Mouse (Mus musculus) heart, adult 2 months (tissue): ENCODE data around the gene Gp1ba. TPM values are rescaled to one million over a fixed set of nuclear protein-coding genes. Genes with fewer than 3 reads are reported as not detected.

ENCODE experiments used
- DNase-seq, 2 experiments: peaks; one replicate each; pipeline ENCODE4 v3.0.0; 2021
- H3K27ac ChIP-seq: fragments of 200-600 bp; 2 replicates; pipeline ENCODE4 v1.8.1; 2022
- H3K27me3 ChIP-seq: fragments of 200-500 bp; 2 replicates; pipeline ENCODE4 v1.6.1; 2012; ENCODE audit warnings: mild to moderate bottlenecking, low read length, inconsistent platforms, mixed read lengths; ENCODE audit not compliant: control insufficient read depth, insufficient read depth
- H3K36me3 ChIP-seq: fragments of 200-500 bp; 2 replicates; pipeline ENCODE4 v1.6.1; 2012; ENCODE audit warnings: low read length, inconsistent platforms; ENCODE audit not compliant: control insufficient read depth, insufficient read depth
- H3K4me1 ChIP-seq: fragments of 200-500 bp; 2 replicates; pipeline ENCODE4 v1.6.1; 2011; ENCODE audit warnings: low read length; ENCODE audit not compliant: control insufficient read depth, insufficient read depth
- H3K4me3 ChIP-seq: fragments of 200-600 bp; 2 replicates; pipeline ENCODE4 v1.8.1; 2022
- H3K79me2 ChIP-seq: fragments of 200-500 bp; replicated peaks from 2 replicates; pipeline ENCODE4 v1.6.1; 2012; ENCODE audit warnings: mild to moderate bottlenecking, inconsistent platforms, low read length, moderate library complexity, mixed read lengths; ENCODE audit not compliant: control insufficient read depth, insufficient read depth
- H3K9ac ChIP-seq: fragments of 200-500 bp; 2 replicates; pipeline ENCODE4 v1.6.1; 2012; ENCODE audit warnings: low read depth, mild to moderate bottlenecking, control low read depth, inconsistent platforms, low read length, mixed read lengths
- CTCF ChIP-seq: fragments of 200-600 bp; IDR thresholded peaks from 2 replicates; pipeline ENCODE4 v1.8.1; 2022; ENCODE audit warnings: antibody characterized with exemption, mild to moderate bottlenecking, moderate library complexity
- EP300 ChIP-seq: fragments of 200-500 bp; IDR thresholded peaks from 2 replicates; pipeline ENCODE4 v1.6.1; 2011; ENCODE audit warnings: low read depth, low read length, control low read depth; ENCODE audit not compliant: insufficient read depth
- POLR2A ChIP-seq: fragments of 200-500 bp; IDR thresholded peaks from 2 replicates; pipeline ENCODE4 v1.6.1; 2011; ENCODE audit warnings: mild to moderate bottlenecking, low read depth, low read length, control low read depth; ENCODE audit not compliant: insufficient read depth
- WGBS: fragments of 180-500 bp; shearing (Covaris S2); methylation state at CpG from one replicate; pipeline ENCODE4 v1.1.7; 2018; 5-methylcytosine and 5-hydroxymethylcytosine counted together
- intact Hi-C: fragments of 180-260 bp; cut with DNase I; formaldehyde crosslinking; loops from one replicate; pipeline ENCODE4 v1.15.1; 2025
- polyA plus RNA-seq: library from polyadenylated mRNA; depleted of rRNA; stranded (reverse); fragments of >200 nt; gene quantifications from 2 replicates; pipeline ENCODE4 v1.2.3, GENCODE M21; 2012
- total RNA-seq, 2 experiments: library from RNA; stranded (reverse); gene quantifications; 2 replicates each; pipeline ENCODE4 v1.2.3; 2021

The Gp1ba gene
- total and polyA plus RNA-seq, 3 experiments, result 0.34 to 0.98 (median 0.59) TPM

DNA sequence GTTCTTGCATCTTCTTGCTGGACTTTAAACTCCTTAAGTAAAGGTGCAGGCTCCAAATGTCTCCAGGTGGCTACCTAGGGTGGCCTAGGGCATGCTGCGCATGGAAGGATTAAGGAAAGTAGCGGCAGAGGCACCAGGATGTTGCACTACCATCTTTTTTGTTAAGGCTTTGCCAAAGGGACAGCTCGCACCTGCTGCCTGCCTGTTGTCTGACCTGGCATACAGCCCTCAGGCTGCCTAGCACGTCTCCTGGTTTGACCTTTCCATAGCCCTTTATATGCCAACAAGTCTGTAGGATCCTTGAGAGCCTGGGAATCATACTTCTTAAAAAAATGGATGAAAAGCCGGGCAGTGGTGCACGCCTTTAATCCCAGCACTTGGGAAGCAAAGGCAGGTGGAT lies 4.1 kb downstream of the Gp1ba start:
- DNase-seq, result no peak

DNA sequence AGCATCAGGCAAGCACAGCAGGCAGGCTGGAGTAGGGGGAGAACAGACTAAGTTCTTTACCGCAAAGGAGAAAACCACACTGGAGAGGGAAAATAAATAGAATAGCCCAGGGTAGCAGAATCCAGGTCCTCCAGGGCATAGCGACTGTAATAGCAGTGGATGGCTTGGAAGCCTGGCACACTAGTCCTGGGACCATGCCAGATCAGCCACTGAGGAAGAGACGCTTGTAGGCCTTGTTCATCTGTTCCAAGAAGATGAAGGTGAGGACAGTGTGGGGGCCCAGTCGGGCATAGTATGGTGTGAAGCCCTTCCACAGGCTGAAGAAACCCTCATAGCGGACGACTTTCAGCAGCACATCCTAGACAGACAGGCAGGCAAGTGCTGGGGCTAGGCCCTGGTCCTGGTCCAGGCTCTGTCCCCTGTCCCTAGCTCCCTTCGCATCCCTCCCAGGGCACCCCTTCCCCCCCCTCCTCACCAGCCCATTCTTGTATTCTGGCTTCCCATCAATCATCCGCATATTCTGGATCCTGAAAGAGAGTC lies 5.7 kb downstream of the Gp1ba start:
- H3K4me3 ChIP-seq, result no peak overlapping the region
- TF ChIP-seq CTCF, result no peak
- no peak for TF ChIP-seq POLR2A
- TF ChIP-seq EP300, result no peak
- no peak overlapping the region for H3K9ac ChIP-seq
- intact Hi-C loops, result loop anchor here (5.0 kb wide), 1 partner anchor 43 kb away; the partner anchor contains the start of gene Camta2
- peaks cover 14% of the 10 kb centered on the region for H3K4me1 ChIP-seq
- WGBS, result 76% methylated on average over 8 of the region's 8 CpGs
- H3K27ac ChIP-seq, result no peak overlapping the region
- peaks cover 10% of the 10 kb centered on the region; the same call in 1 of the 2 replicates for H3K36me3 ChIP-seq
- DNase-seq, result no peak
- H3K27me3 ChIP-seq, result no peaks in the 10 kb centered on the region
- peaks cover 4% of the 10 kb centered on the region for H3K79me2 ChIP-seq

More for the DNA sequence above, 4.1 kb downstream of the Gp1ba start:
- WGBS, result 82% methylated on average over 6 of the region's 6 CpGs
- no peak for TF ChIP-seq POLR2A
- TF ChIP-seq EP300, result no peak
- no peak for TF ChIP-seq CTCF
- intact Hi-C loops, result no loop called here
- Histone ChIP-seq H3K4me3 (no peak overlapping the region), H3K36me3 (0 out of 2 replicates have a peak, but pooled peaks cover 3% of the 10 kb centered on the region), H3K79me2 (peaks cover 4% of the 10 kb centered on the region), H3K27me3 (no peaks in the 10 kb centered on the region), H3K27ac (no peak overlapping the region), H3K4me1 (peaks cover 13% of the 10 kb centered on the region), H3K9ac (no peak overlapping the region)

DNA sequence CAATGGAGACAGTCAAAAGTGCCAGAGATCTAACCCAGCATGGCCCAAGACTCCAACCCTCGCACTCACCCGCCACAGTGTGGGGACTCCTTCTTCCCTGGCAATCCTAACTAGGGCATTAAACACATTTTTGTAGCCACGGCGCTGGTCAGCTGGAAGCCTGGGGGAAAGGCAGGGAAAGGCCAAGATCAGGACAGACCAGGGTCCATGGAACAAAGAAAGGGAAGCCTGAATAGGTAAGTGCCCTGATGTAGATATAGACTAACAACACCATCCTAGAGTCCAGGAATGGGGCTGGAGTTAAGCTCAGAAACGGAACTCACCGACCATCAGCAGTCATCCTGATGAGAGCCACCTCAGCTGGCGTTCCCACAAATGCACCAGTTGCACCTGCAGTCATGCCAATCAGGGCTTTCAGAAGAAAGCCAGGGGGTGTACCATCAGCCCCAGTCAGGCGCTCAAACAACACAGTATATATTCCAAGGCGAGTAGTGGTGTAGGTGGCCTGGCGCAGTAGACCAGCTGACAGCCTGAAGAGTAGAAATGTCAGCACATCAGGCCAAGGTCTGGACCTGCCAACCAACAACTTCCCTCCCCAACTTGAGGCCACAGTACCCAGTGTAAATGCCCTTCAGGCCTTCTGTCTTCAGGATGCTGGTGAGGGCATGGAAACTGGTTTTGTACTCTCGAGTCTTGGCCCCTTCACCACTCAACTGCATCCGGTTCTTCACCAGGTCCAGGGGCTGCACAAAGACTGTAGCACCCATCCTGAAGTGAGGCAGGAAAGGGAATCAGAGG lies 6.7 kb downstream of the Gp1ba start:
- DNase-seq, result peak in 1 of 2 experiments; percentile 33
- peak overlapping the region; percentile 96 for H3K27ac ChIP-seq
- peak overlapping the region; percentile 85 for H3K9ac ChIP-seq
- peak overlapping the region; percentile 60 for H3K4me3 ChIP-seq
- 62% methylated on average over 12 of the region's 12 CpGs for WGBS
- H3K36me3 ChIP-seq, result peaks cover 16% of the 10 kb centered on the region; the same call in 1 of the 2 replicates
- H3K79me2 ChIP-seq, result peaks cover 4% of the 10 kb centered on the region
- H3K4me1 ChIP-seq, result peaks cover 12% of the 10 kb centered on the region
- TF ChIP-seq POLR2A (no peak), CTCF (no peak), EP300 (no peak)
- intact Hi-C loops, result loop anchor here (2.0 to 5.0 kb wide), 3 partner anchors 23 to 55 kb away; partner anchors contain the start of genes Camta2, Inca1, Kif1c and Spag7
- H3K27me3 ChIP-seq, result no peaks in the 10 kb centered on the region

DNA sequence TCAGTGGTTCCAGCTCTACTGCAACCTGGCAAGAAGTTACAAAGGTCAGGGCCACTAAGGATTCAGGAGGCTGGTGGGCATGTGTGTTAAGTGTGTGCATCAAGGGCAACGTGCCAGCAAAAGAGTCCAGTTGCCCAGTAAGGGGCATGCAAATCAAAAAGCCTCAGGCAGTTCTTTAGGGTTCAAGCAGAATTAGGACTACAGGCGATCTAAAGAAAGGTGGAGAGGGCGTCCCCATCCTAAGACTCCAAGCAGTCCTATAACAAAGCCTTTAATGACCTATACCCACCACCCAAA lies 7.3 kb downstream of the Gp1ba start:
- Histone ChIP-seq H3K4me1 (peaks cover 12% of the 10 kb centered on the region), H3K79me2 (peaks cover 4% of the 10 kb centered on the region), H3K27ac (peak overlapping the region; percentile 96), H3K4me3 (peak overlapping the region; percentile 60), H3K9ac (peak overlapping the region; percentile 85), H3K36me3 (peaks cover 18% of the 10 kb centered on the region; the same call in 1 of the 2 replicates), H3K27me3 (no peaks in the 10 kb centered on the region)
- no peak for TF ChIP-seq CTCF
- TF ChIP-seq POLR2A, result no peak
- no peak for TF ChIP-seq EP300
- intact Hi-C loops, result loop anchor here (2.0 to 5.0 kb wide), 3 partner anchors 23 to 55 kb away; partner anchors contain the start of genes Camta2, Inca1, Kif1c and Spag7
- DNase-seq, result no peak
- WGBS, result 21% methylated on average over 3 of the region's 3 CpGs

DNA sequence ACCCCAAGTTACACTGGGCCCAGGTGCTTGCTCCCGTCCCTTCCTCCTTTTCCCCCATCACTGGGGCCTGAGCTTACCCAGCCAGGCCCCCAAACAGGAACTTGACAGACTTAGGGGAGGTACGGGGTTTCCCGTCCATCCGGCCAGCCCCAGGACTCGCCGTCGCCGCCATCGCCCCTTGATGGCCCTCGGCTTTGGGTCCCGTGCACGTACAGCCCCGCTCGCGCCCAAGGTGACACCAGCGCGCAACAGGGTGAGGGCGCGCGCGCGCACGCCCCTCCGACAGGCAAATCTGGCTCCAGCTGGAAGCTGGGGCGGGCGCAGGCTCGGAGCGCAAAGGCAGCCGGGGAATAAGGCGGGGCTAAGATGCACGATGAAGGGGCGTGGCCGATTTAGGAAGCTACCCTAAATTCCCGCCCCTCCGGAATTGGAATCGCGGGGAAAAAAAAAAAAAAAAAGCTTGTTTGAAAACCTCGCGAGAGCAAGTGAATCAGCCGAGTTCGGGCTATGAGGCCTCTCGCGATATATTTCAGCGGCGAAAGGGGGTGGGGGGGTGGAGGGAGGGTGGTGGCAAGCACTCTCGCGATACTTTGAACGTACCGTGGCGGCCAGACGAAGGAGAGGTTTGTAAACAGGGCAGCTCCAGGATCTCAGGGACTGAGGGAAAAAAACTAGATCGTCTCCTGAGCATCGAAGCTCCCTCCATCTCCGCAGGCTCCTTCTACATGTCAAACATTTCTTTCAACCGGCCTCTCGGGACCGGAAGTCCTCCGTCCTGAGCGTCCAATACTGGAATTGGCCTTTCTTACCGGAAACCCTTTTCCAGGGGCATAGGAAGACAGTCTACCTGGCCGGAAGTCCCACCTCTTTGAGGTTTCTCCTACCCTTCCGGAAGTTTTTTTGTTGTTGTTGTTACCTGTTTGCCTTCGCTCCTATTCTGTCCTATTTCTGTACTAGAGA lies 8.0 kb downstream of the Gp1ba start, which contains the start of the genes Rnf167 and Slc25a11:
TSS of gene Rnf167 (plus strand) at position 545 of the 960 bp plus-strand sequence.
TSS of gene Slc25a11 (minus strand) at position 789 of the 960 bp plus-strand sequence.
- Histone ChIP-seq H3K79me2 (peaks cover 4% of the 10 kb centered on the region), H3K27me3 (no peaks in the 10 kb centered on the region), H3K4me1 (peaks cover 14% of the 10 kb centered on the region), H3K27ac (peak within 1 kb of the TSS; percentile 96), H3K9ac (peak within 1 kb of the TSS; percentile 85), H3K4me3 (peak within 1 kb of the TSS; percentile 83), H3K36me3 (peaks cover 24% of the 10 kb centered on the region)
- under 1% methylated on average over 63 of the region's 63 CpGs for WGBS
- TF ChIP-seq POLR2A, result peak; percentile 89
- TF ChIP-seq EP300, result peak; percentile 69; the same call in 1 of the 2 replicates
- peak; percentile 14; the same call in 1 of the 2 replicates for TF ChIP-seq CTCF
- peak; percentile 94 to 97 for DNase-seq
- intact Hi-C loops, result loop anchor here (2.0 to 5.0 kb wide), 3 partner anchors 22 to 54 kb away; partner anchors contain the start of genes Camta2, Inca1, Kif1c and Spag7
